Mouse (Mus musculus) lung, adult 2 months (tissue): ENCODE data around the gene Tlx2.

Experiments used
- CTCF ChIP-seq: fragments of 200-500 bp; IDR thresholded peaks from 2 replicates; pipeline ENCODE4 v1.5.1; 2011; ENCODE audit warnings: mild to moderate bottlenecking, low read length, control low read depth; ENCODE audit not compliant: insufficient read depth
- POLR2A ChIP-seq: fragments of 200-500 bp; IDR thresholded peaks from 2 replicates; pipeline ENCODE4 v1.6.1; 2011; ENCODE audit warnings: low read depth, mild to moderate bottlenecking, control low read depth, low read length, borderline replicate concordance; ENCODE audit errors: extremely low read depth

DNA sequence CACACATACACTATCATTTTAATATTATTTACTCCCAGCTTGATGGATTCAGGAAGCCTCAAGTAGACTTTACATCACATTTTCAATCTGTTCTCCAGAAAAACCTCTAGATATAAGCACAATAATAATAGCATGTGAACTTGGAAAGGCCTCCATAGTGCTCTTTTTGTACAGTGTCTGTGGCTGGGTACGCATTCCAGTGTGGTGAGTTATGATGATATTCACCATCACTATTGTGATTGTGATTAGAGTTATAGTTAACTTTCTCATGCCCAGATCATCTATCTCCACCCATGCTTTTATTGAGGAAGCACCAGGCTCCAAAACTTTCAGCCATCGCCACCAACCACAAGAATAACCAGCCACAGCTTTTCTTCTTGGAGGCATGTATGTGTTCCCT, 46.3 kb downstream of the Tlx2 start:
- TF ChIP-seq POLR2A (no peak), CTCF (no peak)
